Mouse (Mus musculus): ENCODE data around the gene Fam122c. TPM values are rescaled to one million over a fixed set of nuclear protein-coding genes. Genes with fewer than 3 reads are reported as not detected.

Gene Fam122c
- total and polyA plus RNA-seq, 2 experiments from 2014 or later = not detected

GRCm38 (mm10) chrX:53370366-53370740 lies 97.1 kb downstream of the Fam122c start, which contains the start of gene Mospd1:
Gene Mospd1 (minus strand): TSS chrX:53370502.
- peak within 1 kb of the TSS; percentile 75 for H3K4me3 ChIP-seq (ENCODE audit: low read depth, low read length)
- H3K4me2 ChIP-seq (ENCODE audit: low read depth, low read length) = peak within 1 kb of the TSS; percentile 81
- H3K27me3 ChIP-seq (ENCODE audit: control insufficient read depth, insufficient read depth, low read length) = no peaks in the 10 kb centered on the region
- H3K9me3 ChIP-seq (replicated peaks; ENCODE audit: control insufficient read depth, low read length) = no peaks in the 10 kb centered on the region
- H3K4me1 ChIP-seq (ENCODE audit: control insufficient read depth, insufficient read depth) = no peaks in the 10 kb centered on the region
- TF ChIP-seq CTCF (IDR thresholded peaks at IDR 0.05; ENCODE audit: low read depth) (0 out of 2 replicates have a peak, but pooled peaks have one; percentile 4), EP300 (IDR thresholded peaks at IDR 0.05; ENCODE audit: low read depth) (no peak)
- no peaks in the 10 kb centered on the region for H3K36me3 ChIP-seq (replicated peaks; ENCODE audit: control insufficient read depth, insufficient read depth, low read length)
- H3K27ac ChIP-seq (ENCODE audit: low read depth) = peak within 1 kb of the TSS; percentile 92
- WGBS = 14% methylated on average over 14 of the region's 15 CpGs
- DNase-seq (ENCODE audit: low spot score) (peak; percentile 84), ATAC-seq (ENCODE audit: insufficient read depth, low read depth) (peak; percentile 96)
- H3K9ac ChIP-seq (replicated peaks; ENCODE audit: low read depth, low read length) = peak within 1 kb of the TSS; percentile 78

Other genes with a start within 250 kb of the Fam122c start
- gene Plac1, start 33.3 kb upstream of the Fam122c start, total RNA-seq (2014; rRNA removed; ENCODE audit: low replicate concordance) = 2.7 TPM in 1 of 2 replicates, not detected in the other
- 1.9 and 2.0 TPM in 2 replicates for gene Plac1, start 33.3 kb upstream of the Fam122c start, polyA plus RNA-seq (2015; fragmentation: Nextera tagmentation; extraction: Ambion mirVana)
- 19.1 and 21.7 TPM in 2 replicates for gene Fam122b, start 3.6 kb upstream of the Fam122c start, total RNA-seq (2014; rRNA removed; ENCODE audit: low replicate concordance)
- 17.2 and 19.1 TPM in 2 replicates for gene Fam122b, start 3.6 kb upstream of the Fam122c start, polyA plus RNA-seq (2015; fragmentation: Nextera tagmentation; extraction: Ambion mirVana)
- gene Mospd1, start 97.1 kb downstream of the Fam122c start, total RNA-seq (2014; rRNA removed; ENCODE audit: low replicate concordance) = 48.8 and 55.7 TPM in 2 replicates
- 72.5 and 84.6 TPM in 2 replicates for gene Mospd1, start 97.1 kb downstream of the Fam122c start, polyA plus RNA-seq (2015; fragmentation: Nextera tagmentation; extraction: Ambion mirVana)
- gene Etd, start 161.5 kb downstream of the Fam122c start, total RNA-seq (2014; rRNA removed; ENCODE audit: low replicate concordance) = not detected in 2 replicates
- not detected in 2 replicates for gene Etd, start 161.5 kb downstream of the Fam122c start, polyA plus RNA-seq (2015; fragmentation: Nextera tagmentation; extraction: Ambion mirVana)

All from heart, postnatal 0 days (tissue).